Mouse (Mus musculus): ENCODE measurements around the gene Dcpp1. TPM values are rescaled to one million over a fixed set of nuclear protein-coding genes. Genes with fewer than 3 reads are reported as not detected.
"Not testable (repeated sequence)": the region's sequence is repeated elsewhere in the genome, so short reads cannot be mapped to it uniquely, and the experiment has no call there.

The Dcpp1 gene
- polyA plus RNA-seq (2015; fragmentation: Nextera tagmentation; extraction: Ambion mirVana), result not detected in 2 replicates

- not testable (repeated sequence) for H3K4me1 ChIP-seq (ENCODE audit: insufficient read depth); DNase-seq; H3K4me2 ChIP-seq (ENCODE audit: low read depth, low read length); ATAC-seq; H3K36me3 ChIP-seq (replicated peaks; ENCODE audit: insufficient read depth, low read length); H3K9me3 ChIP-seq (ENCODE audit: low read length); H3K4me3 ChIP-seq (ENCODE audit: low read depth, low read length); H3K27ac ChIP-seq (ENCODE audit: low read depth); H3K9ac ChIP-seq (replicated peaks); H3K27me3 ChIP-seq (ENCODE audit: insufficient read depth, low read length)
- 51% methylated on average over 4 of the region's 4 CpGs for WGBS (ENCODE audit: insufficient replicate concordance)
Observed at GRCm38 (mm10) chr17:23880576-23880975, at the start of gene Dcpp1, which contains the start of gene Dcpp2. Dcpp1 (plus strand) TSS chr17:23880876. Dcpp2 (plus strand) TSS chr17:23880880.

- no peak overlapping the region for H3K27ac ChIP-seq (ENCODE audit: low read depth)
- no peaks in the 10 kb centered on the region; the same call in 1 of the 2 replicates for H3K9me3 ChIP-seq (ENCODE audit: low read length)
- TF ChIP-seq EP300 (IDR thresholded peaks at IDR 0.05; ENCODE audit: low read depth) (no peak), CTCF (IDR thresholded peaks at IDR 0.05; ENCODE audit: low read depth) (no peak)
- 82% methylated on average over 1 of the region's 1 CpGs for WGBS (ENCODE audit: insufficient replicate concordance)
- no peak overlapping the region for H3K4me2 ChIP-seq (ENCODE audit: low read depth, low read length)
- DNase-seq, result no peak
- no peak overlapping the region for H3K4me3 ChIP-seq (ENCODE audit: low read depth, low read length)
- peaks cover 7% of the 10 kb centered on the region; the same call in 1 of the 2 replicates for H3K36me3 ChIP-seq (replicated peaks; ENCODE audit: insufficient read depth, low read length)
- H3K9ac ChIP-seq (replicated peaks), result no peak overlapping the region
- peaks cover 15% of the 10 kb centered on the region for H3K4me1 ChIP-seq (ENCODE audit: insufficient read depth)
- no peak for ATAC-seq
- H3K27me3 ChIP-seq (ENCODE audit: insufficient read depth, low read length), result peaks cover 4% of the 10 kb centered on the region; the same call in 1 of the 2 replicates
Observed at GRCm38 (mm10) chr17:23831201-23831600, 49.5 kb upstream of the Dcpp1 start.

- 73% methylated on average over 8 of the region's 8 CpGs for WGBS (ENCODE audit: insufficient replicate concordance)
- no peak for TF ChIP-seq CTCF (IDR thresholded peaks at IDR 0.05; ENCODE audit: low read depth)
- no peak for TF ChIP-seq EP300 (IDR thresholded peaks at IDR 0.05; ENCODE audit: low read depth)
- no peak within 1 kb of the TSS for H3K27ac ChIP-seq (ENCODE audit: low read depth)
- no peaks in the 10 kb centered on the region for H3K9me3 ChIP-seq (ENCODE audit: low read length)
- ATAC-seq (no peak), DNase-seq (no peak)
- peaks cover 4% of the 10 kb centered on the region; the same call in 1 of the 2 replicates for H3K27me3 ChIP-seq (ENCODE audit: insufficient read depth, low read length)
- H3K9ac ChIP-seq (replicated peaks), result no peak within 1 kb of the TSS
- no peak within 1 kb of the TSS for H3K4me2 ChIP-seq (ENCODE audit: low read depth, low read length)
- no peaks in the 10 kb centered on the region for H3K36me3 ChIP-seq (replicated peaks; ENCODE audit: insufficient read depth, low read length)
- H3K4me1 ChIP-seq (ENCODE audit: insufficient read depth), result no peaks in the 10 kb centered on the region
- H3K4me3 ChIP-seq (ENCODE audit: low read depth, low read length), result no peak within 1 kb of the TSS
Observed at GRCm38 (mm10) chr17:23836006-23836575, 44.6 kb upstream of the Dcpp1 start, which contains the start of gene Prss33. Prss33 (minus strand) TSS chr17:23836056.

- H3K4me3 ChIP-seq (ENCODE audit: low read depth, low read length), result no peak overlapping the region
- H3K9ac ChIP-seq (replicated peaks), result no peak overlapping the region
- WGBS (ENCODE audit: insufficient replicate concordance), result 32% methylated on average over 4 of the region's 4 CpGs
- no peaks in the 10 kb centered on the region for H3K36me3 ChIP-seq (replicated peaks; ENCODE audit: insufficient read depth, low read length)
- H3K9me3 ChIP-seq (ENCODE audit: low read length), result no peaks in the 10 kb centered on the region
- H3K27me3 ChIP-seq (ENCODE audit: insufficient read depth, low read length), result no peaks in the 10 kb centered on the region
- DNase-seq (peak; percentile 62), ATAC-seq (no peak)
- no peaks in the 10 kb centered on the region for H3K4me1 ChIP-seq (ENCODE audit: insufficient read depth)
- H3K4me2 ChIP-seq (ENCODE audit: low read depth, low read length), result no peak overlapping the region
- TF ChIP-seq CTCF (IDR thresholded peaks at IDR 0.05; ENCODE audit: low read depth) (peak; percentile 84), EP300 (IDR thresholded peaks at IDR 0.05; ENCODE audit: low read depth) (no peak)
- H3K27ac ChIP-seq (ENCODE audit: low read depth), result no peak overlapping the region
Observed at GRCm38 (mm10) chr17:23841145-23841544, 39.5 kb upstream of the Dcpp1 start.

GRCm38 (mm10) chr17:23843141-23843811 lies 37.4 kb upstream of the Dcpp1 start:
- WGBS (ENCODE audit: insufficient replicate concordance), result 55% methylated on average over 23 of the region's 23 CpGs
- Histone ChIP-seq H3K4me1 (ENCODE audit: insufficient read depth) (no peaks in the 10 kb centered on the region), H3K4me3 (ENCODE audit: low read depth, low read length) (no peak overlapping the region), H3K27ac (ENCODE audit: low read depth) (no peak overlapping the region), H3K27me3 (ENCODE audit: insufficient read depth, low read length) (no peaks in the 10 kb centered on the region), H3K4me2 (ENCODE audit: low read depth, low read length) (peak overlapping the region; percentile 43; the same call in 1 of the 2 replicates), H3K36me3 (replicated peaks; ENCODE audit: insufficient read depth, low read length) (no peaks in the 10 kb centered on the region), H3K9me3 (ENCODE audit: low read length) (no peaks in the 10 kb centered on the region), H3K9ac (replicated peaks) (no peak overlapping the region)
- peak; percentile 43 for DNase-seq
- TF ChIP-seq EP300 (IDR thresholded peaks at IDR 0.05; ENCODE audit: low read depth), result no peak
- TF ChIP-seq CTCF (IDR thresholded peaks at IDR 0.05; ENCODE audit: low read depth), result peak; percentile 54
- peak; percentile 5; the same call in 1 of the 2 replicates for ATAC-seq

- Histone ChIP-seq H3K4me1 (ENCODE audit: insufficient read depth) (no peaks in the 10 kb centered on the region), H3K27me3 (ENCODE audit: insufficient read depth, low read length) (no peaks in the 10 kb centered on the region), H3K4me2 (ENCODE audit: low read depth, low read length) (peak within 1 kb of the TSS; percentile 43; the same call in 1 of the 2 replicates), H3K36me3 (replicated peaks; ENCODE audit: insufficient read depth, low read length) (no peaks in the 10 kb centered on the region), H3K9me3 (ENCODE audit: low read length) (no peaks in the 10 kb centered on the region), H3K4me3 (ENCODE audit: low read depth, low read length) (no peak within 1 kb of the TSS), H3K9ac (replicated peaks) (no peak within 1 kb of the TSS), H3K27ac (ENCODE audit: low read depth) (no peak within 1 kb of the TSS)
- peak; percentile 70; the same call in 1 of the 2 replicates for ATAC-seq
- no peak for TF ChIP-seq EP300 (IDR thresholded peaks at IDR 0.05; ENCODE audit: low read depth)
- peak; percentile 85 for TF ChIP-seq CTCF (IDR thresholded peaks at IDR 0.05; ENCODE audit: low read depth)
- peak; percentile 76 for DNase-seq
- WGBS (ENCODE audit: insufficient replicate concordance), result 18% methylated on average over 19 of the region's 19 CpGs
Observed at GRCm38 (mm10) chr17:23843812-23844273, 36.8 kb upstream of the Dcpp1 start, which contains the start of the genes Prss32 and Prss41. Prss32 (plus strand) TSS chr17:23843855. Prss41 (minus strand) TSS chr17:23844172.
